Mouse (Mus musculus): ENCODE results near the gene Ak9. TPM values are rescaled to one million over a fixed set of nuclear protein-coding genes. Genes with fewer than 3 reads are reported as not detected.

Ak9 gene
- not detected in 2 replicates for total RNA-seq (2012; rRNA removed)
- under 1 TPM in 1 of 2 experiments, not detected in 1; 0.21 TPM for polyA plus RNA-seq (2012; ENCODE audit: insufficient read depth in 1 of 2, insufficient read length in 2 of 2, low read depth in 1 of 2, low replicate concordance in 2 of 2, missing spikeins in 1 of 2)

GRCm38 (mm10) chr10:41303639-41304444 is at the start of gene Ak9:
Gene Ak9 (plus strand): TSS chr10:41303980.
- Histone ChIP-seq H3K9ac (ENCODE audit: control insufficient read depth, low read depth, low read length, poor library complexity, severe bottlenecking) (peak within 1 kb of the TSS; percentile 72), H3K79me2 (ENCODE audit: control insufficient read depth, insufficient read depth, low read length, poor library complexity) (peaks cover 11% of the 10 kb centered on the region), H3K4me3 (ENCODE audit: control insufficient read depth in 1 of 2, insufficient read depth in 1 of 2, low read depth in 2 of 2, low read length in 2 of 2) (peak within 1 kb of the TSS; percentile 68 to 79), H3K36me3 (ENCODE audit: control insufficient read depth in 1 of 2, insufficient read depth in 2 of 2, low read length in 2 of 2) (peaks cover 0 to 6% of the 10 kb centered on the region in 2 experiments; a peak in 2 of 4 replicates), H3K9me3 (replicated peaks; ENCODE audit: insufficient read depth, low read length) (no peaks in the 10 kb centered on the region), H3K4me1 (ENCODE audit: control insufficient read depth in 1 of 2, insufficient read depth in 2 of 2, low read length in 2 of 2) (peaks cover 0 to 4% of the 10 kb centered on the region in 2 experiments; a peak in 1 of 4 replicates), H3K27me3 (ENCODE audit: control insufficient read depth in 1 of 2, insufficient read depth in 2 of 2, low read length in 2 of 2) (no peaks in the 10 kb centered on the region), H3K27ac (ENCODE audit: control insufficient read depth, low read depth, low read length) (peak within 1 kb of the TSS; percentile 61)
- DNase-seq (ENCODE audit: low read depth, low spot score) = peak; percentile 92
- TF ChIP-seq ZKSCAN1 (IDR thresholded peaks at IDR 0.05; ENCODE audit: low read depth, low read length) (no peak), GATA1 (IDR thresholded peaks at IDR 0.05; ENCODE audit: low read depth, low read length) (no peak), UBTF (IDR thresholded peaks at IDR 0.05; ENCODE audit: borderline replicate concordance, insufficient read depth, low read depth, low read length) (no peak), GABPA (IDR thresholded peaks at IDR 0.05; ENCODE audit: low read depth, low read length) (no peak), RCOR1 (IDR thresholded peaks at IDR 0.05; ENCODE audit: low read depth, low read length) (no peak), ZMIZ1 (IDR thresholded peaks at IDR 0.05; ENCODE audit: low read depth, low read length) (no peak), MAX (IDR thresholded peaks at IDR 0.05; ENCODE audit: low read length) (no peak), ELF1 (IDR thresholded peaks at IDR 0.05; ENCODE audit: low read depth, low read length) (peak; percentile 53; the same call in 1 of the 2 replicates), USF2 (IDR thresholded peaks at IDR 0.05; ENCODE audit: borderline replicate concordance in 1 of 2, insufficient read depth in 1 of 2, low read depth in 1 of 2, low read length in 2 of 2) (no peak), TCF12 (IDR thresholded peaks at IDR 0.05; ENCODE audit: low read depth, low read length) (no peak), POLR2A (IDR thresholded peaks at IDR 0.05; ENCODE audit: control insufficient read depth in 1 of 2, insufficient read depth in 1 of 2, low read depth in 1 of 2, low read length in 2 of 2, poor library complexity in 1 of 2) (no peak), NELFE (IDR thresholded peaks at IDR 0.05; ENCODE audit: low read depth, low read length) (no peak), CTCF (IDR thresholded peaks at IDR 0.05 in 2 of 3, conservative IDR thresholded peaks at IDR 0.05 in 1 of 3; ENCODE audit: control insufficient read depth in 1 of 3, insufficient read depth in 1 of 3, low read depth in 2 of 3, low read length in 3 of 3, poor library complexity in 1 of 3, severe bottlenecking in 1 of 3) (peak; percentile 38 to 74 (median 68)), MAZ (IDR thresholded peaks at IDR 0.05; ENCODE audit: low read depth, low read length) (no peak; the same call in 1 of the 2 replicates), SMC3 (IDR thresholded peaks at IDR 0.05; ENCODE audit: low read depth, low read length) (peak; percentile 67), CHD2 (IDR thresholded peaks at IDR 0.05; ENCODE audit: low read length) (no peak), ZNF384 (IDR thresholded peaks at IDR 0.05; ENCODE audit: low read depth, low read length) (0 out of 2 replicates have a peak, but pooled peaks have one; percentile 36), MAFK (IDR thresholded peaks at IDR 0.05; ENCODE audit: borderline replicate concordance, low read depth, low read length) (no peak), CHD1 (IDR thresholded peaks at IDR 0.05; ENCODE audit: low read depth, low read length) (no peak), BHLHE40 (IDR thresholded peaks at IDR 0.05; ENCODE audit: borderline replicate concordance, low read depth, low read length) (no peak), MYB (IDR thresholded peaks at IDR 0.05; ENCODE audit: low read depth, low read length) (no peak), USF1 (IDR thresholded peaks at IDR 0.05; ENCODE audit: low read depth, low read length) (no peak), MYC (IDR thresholded peaks at IDR 0.05; ENCODE audit: low read depth, low read length) (no peak), MXI1 (IDR thresholded peaks at IDR 0.05; ENCODE audit: low read depth, low read length) (peak; percentile 60), NRF1 (IDR thresholded peaks at IDR 0.05; ENCODE audit: insufficient read depth, low read depth, low read length, poor library complexity, severe bottlenecking) (no peak), E2F4 (IDR thresholded peaks at IDR 0.05; ENCODE audit: borderline replicate concordance, low read depth, low read length) (no peak), POLR2AphosphoS5 (IDR thresholded peaks at IDR 0.05; ENCODE audit: borderline replicate concordance, low read depth, low read length) (no peak), POLR2AphosphoS2 (IDR thresholded peaks at IDR 0.05; ENCODE audit: low read length) (no peak), EP300 (IDR thresholded peaks at IDR 0.05; ENCODE audit: low read depth in 1 of 2, low read length in 2 of 2) (no peak), KAT2A (conservative IDR thresholded peaks at IDR 0.05; ENCODE audit: low read depth, low read length) (no peak), SIN3A (IDR thresholded peaks at IDR 0.05; ENCODE audit: low read length) (no peak; the same call in none of the 2 replicates), TBP (IDR thresholded peaks at IDR 0.05; ENCODE audit: low read depth, low read length) (0 out of 2 replicates have a peak, but pooled peaks have one; percentile 14), RAD21 (IDR thresholded peaks at IDR 0.05; ENCODE audit: low read depth, low read length) (peak; percentile 42), ETS1 (IDR thresholded peaks at IDR 0.05; ENCODE audit: low read depth, low read length) (no peak), MEF2A (IDR thresholded peaks at IDR 0.05; ENCODE audit: extremely low read depth, insufficient replicate concordance, low read depth, low read length, poor library complexity, severe bottlenecking) (no peak)

All from MEL (cell line).